Mouse (Mus musculus): ENCODE data around the gene Gstm4. TPM values are rescaled to one million over a fixed set of nuclear protein-coding genes. Genes with fewer than 3 reads are reported as not detected.
A peak's percentile ranks its signal among the peaks of the same experiment; 100 is the strongest.
"Not testable (repeated sequence)": the region's sequence is repeated elsewhere in the genome, so short reads cannot be mapped to it uniquely, and the experiment has no call there.

Gene Gstm4
- polyA plus RNA-seq, 1 experiment from 2014 or later, result 12.6 TPM

GRCm38 (mm10) chr3:108011558-108011957 is 33.1 kb downstream of the Gstm4 start:
- Histone ChIP-seq H3K9me3 (no peaks in the 10 kb centered on the region), H3K27me3 (peaks cover 4% of the 10 kb centered on the region; the same call in 1 of the 2 replicates), H3K4me1 (peaks cover 6% of the 10 kb centered on the region), H3K27ac (replicated peaks) (no peak overlapping the region), H3K4me2 (replicated peaks) (no peak overlapping the region), H3K9ac (replicated peaks) (no peak overlapping the region), H3K36me3 (no peaks in the 10 kb centered on the region), H3K4me3 (no peak overlapping the region)
- WGBS, result 31% methylated on average over 3 of the region's 3 CpGs
- ATAC-seq (ENCODE audit: low FRiP score, low read depth), result peak; percentile 68; the same call in 1 of the 2 replicates

DNA sequence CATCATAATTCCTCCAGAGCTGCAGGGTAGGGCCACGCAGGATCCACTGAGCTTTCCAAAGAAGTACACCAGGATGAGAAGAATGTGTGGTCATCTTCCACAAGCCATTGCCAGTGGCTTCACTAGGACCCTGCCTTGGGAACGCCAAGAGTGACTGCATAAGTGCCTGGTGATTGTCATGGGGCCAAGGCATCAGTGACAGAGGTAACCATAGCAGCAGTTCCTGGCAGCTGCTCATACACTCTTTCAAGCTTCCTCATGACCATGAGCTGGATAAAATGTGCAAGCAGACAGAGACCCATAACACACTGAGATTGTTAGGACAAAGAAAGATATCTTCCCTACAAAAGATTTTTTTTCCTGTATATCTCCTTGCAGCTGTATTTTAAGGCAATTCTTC is 34.4 kb downstream of the Gstm4 start:
- WGBS, result 74% methylated on average over 2 of the region's 2 CpGs
- H3K27ac ChIP-seq (replicated peaks), result no peak overlapping the region
- H3K4me1 ChIP-seq, result peaks cover 6% of the 10 kb centered on the region
- H3K36me3 ChIP-seq, result no peaks in the 10 kb centered on the region
- H3K27me3 ChIP-seq, result no peaks in the 10 kb centered on the region
- no peaks in the 10 kb centered on the region for H3K9me3 ChIP-seq
- ATAC-seq (ENCODE audit: low FRiP score, low read depth), result no peak
- no peak overlapping the region for H3K4me3 ChIP-seq
- H3K9ac ChIP-seq (replicated peaks), result no peak overlapping the region
- H3K4me2 ChIP-seq (replicated peaks), result no peak overlapping the region

GRCm38 (mm10) chr3:108002021-108002420 is 42.7 kb downstream of the Gstm4 start:
- no peaks in the 10 kb centered on the region for H3K36me3 ChIP-seq
- no peaks in the 10 kb centered on the region for H3K4me1 ChIP-seq
- no peak for ATAC-seq (ENCODE audit: low FRiP score, low read depth)
- H3K27ac ChIP-seq (replicated peaks), result no peak overlapping the region
- H3K9me3 ChIP-seq, result no peaks in the 10 kb centered on the region
- H3K4me3 ChIP-seq, result no peak overlapping the region
- no peaks in the 10 kb centered on the region for H3K27me3 ChIP-seq
- no peak overlapping the region for H3K4me2 ChIP-seq (replicated peaks)
- 87% methylated on average over 8 of the region's 8 CpGs for WGBS
- no peak overlapping the region for H3K9ac ChIP-seq (replicated peaks)

GRCm38 (mm10) chr3:107999491-107999890 is 45.2 kb downstream of the Gstm4 start:
- Histone ChIP-seq H3K36me3 (no peaks in the 10 kb centered on the region), H3K27me3 (no peaks in the 10 kb centered on the region), H3K9ac (replicated peaks) (no peak overlapping the region), H3K9me3 (no peaks in the 10 kb centered on the region), H3K27ac (replicated peaks) (no peak overlapping the region), H3K4me1 (no peaks in the 10 kb centered on the region), H3K4me2 (replicated peaks) (no peak overlapping the region), H3K4me3 (no peak overlapping the region)
- no peak for ATAC-seq (ENCODE audit: low FRiP score, low read depth)
- WGBS, result 94% methylated on average over 3 of the region's 3 CpGs

GRCm38 (mm10) chr3:107998591-107998990 is 46.1 kb downstream of the Gstm4 start:
- ATAC-seq (ENCODE audit: low FRiP score, low read depth), result no peak
- Histone ChIP-seq H3K27me3 (no peaks in the 10 kb centered on the region), H3K9ac (replicated peaks) (no peak overlapping the region), H3K4me1 (no peaks in the 10 kb centered on the region), H3K36me3 (no peaks in the 10 kb centered on the region), H3K9me3 (no peaks in the 10 kb centered on the region), H3K27ac (replicated peaks) (no peak overlapping the region), H3K4me2 (replicated peaks) (no peak overlapping the region), H3K4me3 (no peak overlapping the region)
- 85% methylated on average over 3 of the region's 3 CpGs for WGBS

GRCm38 (mm10) chr3:107996576-107996975 is 48.1 kb downstream of the Gstm4 start:
- Histone ChIP-seq H3K27me3 (no peaks in the 10 kb centered on the region), H3K9me3 (no peaks in the 10 kb centered on the region), H3K4me3 (no peak overlapping the region), H3K36me3 (no peaks in the 10 kb centered on the region), H3K4me2 (replicated peaks) (no peak overlapping the region), H3K4me1 (no peaks in the 10 kb centered on the region), H3K9ac (replicated peaks) (no peak overlapping the region), H3K27ac (replicated peaks) (no peak overlapping the region)
- ATAC-seq (ENCODE audit: low FRiP score, low read depth), result no peak
- 89% methylated on average over 4 of the region's 4 CpGs for WGBS

GRCm38 (mm10) chr3:107995974-107996373 is 48.7 kb downstream of the Gstm4 start:
- not testable (repeated sequence) for ATAC-seq (ENCODE audit: low FRiP score, low read depth); H3K27ac ChIP-seq (replicated peaks); H3K4me1 ChIP-seq; H3K4me3 ChIP-seq; H3K4me2 ChIP-seq (replicated peaks); H3K27me3 ChIP-seq; H3K9me3 ChIP-seq; H3K36me3 ChIP-seq; H3K9ac ChIP-seq (replicated peaks)
- WGBS, result 80% methylated on average over 2 of the region's 2 CpGs

Other genes starting within 250 kb of the Gstm4 start
- gene Eps8l3, start 167.7 kb downstream of the Gstm4 start, polyA plus RNA-seq (2016; fragmentation: Nextera tagmentation; extraction: Ambion mirVana), result not detected in 2 replicates
- gene Gstm5, start 149.1 kb downstream of the Gstm4 start, polyA plus RNA-seq (2016; fragmentation: Nextera tagmentation; extraction: Ambion mirVana), result 219 and 231 TPM in 2 replicates
- 72.7 and 79.8 TPM in 2 replicates for gene Gstm7, start 113.1 kb downstream of the Gstm4 start, polyA plus RNA-seq (2016; fragmentation: Nextera tagmentation; extraction: Ambion mirVana)
- 10.0 and 12.2 TPM in 2 replicates for gene Gstm6, start 101.1 kb downstream of the Gstm4 start, polyA plus RNA-seq (2016; fragmentation: Nextera tagmentation; extraction: Ambion mirVana)
- not detected in 2 replicates for gene Gstm3, start 75.6 kb downstream of the Gstm4 start, polyA plus RNA-seq (2016; fragmentation: Nextera tagmentation; extraction: Ambion mirVana)
- gene Gstm2, start 58.4 kb downstream of the Gstm4 start, polyA plus RNA-seq (2016; fragmentation: Nextera tagmentation; extraction: Ambion mirVana), result 10.5 and 15.6 TPM in 2 replicates
- 22.5 and 25.5 TPM in 2 replicates for gene Gstm1, start 26.9 kb downstream of the Gstm4 start, polyA plus RNA-seq (2016; fragmentation: Nextera tagmentation; extraction: Ambion mirVana)
- gene Ampd2, start 41.8 kb upstream of the Gstm4 start, polyA plus RNA-seq (2016; fragmentation: Nextera tagmentation; extraction: Ambion mirVana), result 50.7 and 51.5 TPM in 2 replicates
- 0.41 and 0.50 TPM in 2 replicates for gene Gnat2, start 47.9 kb upstream of the Gstm4 start, polyA plus RNA-seq (2016; fragmentation: Nextera tagmentation; extraction: Ambion mirVana)
- gene Gnai3, start 101.3 kb upstream of the Gstm4 start, polyA plus RNA-seq (2016; fragmentation: Nextera tagmentation; extraction: Ambion mirVana), result 189 and 199 TPM in 2 replicates
- 0.80 and 1.0 TPM in 2 replicates for gene Gpr61, start 110.0 kb upstream of the Gstm4 start, polyA plus RNA-seq (2016; fragmentation: Nextera tagmentation; extraction: Ambion mirVana)
- gene Amigo1, start 141.4 kb upstream of the Gstm4 start, polyA plus RNA-seq (2016; fragmentation: Nextera tagmentation; extraction: Ambion mirVana), result 7.5 and 9.3 TPM in 2 replicates
- gene Cyb561d1, start 156.3 kb upstream of the Gstm4 start, polyA plus RNA-seq (2016; fragmentation: Nextera tagmentation; extraction: Ambion mirVana), result 5.6 TPM in 2 replicates
- gene Atxn7l2, start 166.0 kb upstream of the Gstm4 start, polyA plus RNA-seq (2016; fragmentation: Nextera tagmentation; extraction: Ambion mirVana), result 28.9 and 29.8 TPM in 2 replicates
- 1.3 and 2.0 TPM in 2 replicates for gene Sypl2, start 181.8 kb upstream of the Gstm4 start, polyA plus RNA-seq (2016; fragmentation: Nextera tagmentation; extraction: Ambion mirVana)
- 220 and 232 TPM in 2 replicates for gene Psma5, start 212.0 kb upstream of the Gstm4 start, polyA plus RNA-seq (2016; fragmentation: Nextera tagmentation; extraction: Ambion mirVana)
- 31.2 and 38.5 TPM in 2 replicates for gene Sort1, start 239.2 kb upstream of the Gstm4 start, polyA plus RNA-seq (2016; fragmentation: Nextera tagmentation; extraction: Ambion mirVana)

All from midbrain, embryonic 12.5 days (tissue).